Mouse (Mus musculus) CD4-positive, CD25-positive, alpha-beta regulatory T cell, adult 2 months (primary cell): Measurements from ENCODE around the gene Gm11027.

Experiments used
- DNase-seq: peaks from one replicate; pipeline ENCODE4 v3.0.0-alpha.2; 2012; ENCODE audit warnings: low read depth, low spot score

The Gm11027 gene

GRCm38 (mm10) chr12:116279181-116279580, 4.0 kb downstream of the Gm11027 start:
- DNase-seq: no peak

GRCm38 (mm10) chr12:116280149-116280652, 5.0 kb downstream of the Gm11027 start:
- no peak for DNase-seq

GRCm38 (mm10) chr12:116280653-116281364, 5.6 kb downstream of the Gm11027 start, which contains the start of gene Esyt2:
Gene Esyt2, plus strand, starts transcription at chr12:116281196.
- peak; percentile 99 for DNase-seq

GRCm38 (mm10) chr12:116281427-116282281, 6.5 kb downstream of the Gm11027 start:
- DNase-seq: peak; percentile 51

- peak; percentile 46 for DNase-seq
These were observed 7.7 kb downstream of the Gm11027 start for GRCm38 (mm10) chr12:116282856-116283255.

GRCm38 (mm10) chr12:116283511-116283910, 8.3 kb downstream of the Gm11027 start:
- DNase-seq: peak; percentile 48

- peak; percentile 24 for DNase-seq
These were observed 18.0 kb downstream of the Gm11027 start for GRCm38 (mm10) chr12:116293185-116293584.

GRCm38 (mm10) chr12:116293599-116294292, 18.6 kb downstream of the Gm11027 start:
- no peak for DNase-seq

- DNase-seq: no peak
These were observed 24.7 kb downstream of the Gm11027 start for GRCm38 (mm10) chr12:116299906-116300305.

GRCm38 (mm10) chr12:116302181-116302580, 27.0 kb downstream of the Gm11027 start:
- DNase-seq: no peak

- no peak for DNase-seq
These were observed 30.9 kb downstream of the Gm11027 start for GRCm38 (mm10) chr12:116306042-116306441.

- no peak for DNase-seq
These were observed 32.7 kb downstream of the Gm11027 start for GRCm38 (mm10) chr12:116307870-116308269.

- DNase-seq: no peak
These were observed 33.4 kb downstream of the Gm11027 start for GRCm38 (mm10) chr12:116308612-116309011.

GRCm38 (mm10) chr12:116313816-116314215, 38.6 kb downstream of the Gm11027 start:
- peak; percentile 63 for DNase-seq

GRCm38 (mm10) chr12:116315498-116315897, 40.3 kb downstream of the Gm11027 start:
- peak; percentile 64 for DNase-seq

GRCm38 (mm10) chr12:116317818-116318217, 42.6 kb downstream of the Gm11027 start:
- no peak for DNase-seq
